Mouse (Mus musculus): ENCODE data around the gene Ntn3.

DNA sequence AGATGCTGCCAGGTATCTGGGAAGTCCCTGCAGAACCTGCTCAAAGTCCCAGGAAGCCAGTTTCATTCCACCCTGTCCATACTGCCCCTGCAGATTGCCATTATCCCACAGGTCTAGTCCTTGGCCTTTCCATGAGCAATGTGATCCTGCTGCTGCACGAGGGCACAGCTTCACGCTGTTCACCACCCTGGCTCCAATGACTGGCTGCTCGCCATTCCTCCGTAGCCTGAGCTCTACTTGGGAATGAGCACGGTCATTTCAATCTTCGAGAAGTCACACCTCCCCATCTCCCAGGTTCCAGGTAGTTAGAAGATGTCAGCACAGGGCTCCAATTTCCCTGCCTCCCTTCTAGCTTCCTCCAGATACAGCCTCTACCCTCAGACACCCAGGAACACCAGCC, 52.2 kb downstream of the Ntn3 start:
- TF ChIP-seq CTCF (IDR thresholded peaks at IDR 0.05; ENCODE audit: control insufficient read depth, insufficient read depth, low read length), result no peak
- no peak for TF ChIP-seq POLR2A (IDR thresholded peaks at IDR 0.05; ENCODE audit: borderline replicate concordance, control insufficient read depth, low read depth, low read length)
